Mouse (Mus musculus) heart, adult 2 months (tissue): Measurements from ENCODE around the gene Crybg3.

ENCODE experiments used
- CTCF ChIP-seq: fragments of 200-600 bp; IDR thresholded peaks from 2 replicates; pipeline ENCODE4 v1.8.1; 2022; ENCODE audit warnings: antibody characterized with exemption, mild to moderate bottlenecking, moderate library complexity
- EP300 ChIP-seq: fragments of 200-500 bp; IDR thresholded peaks from 2 replicates; pipeline ENCODE4 v1.6.1; 2011; ENCODE audit warnings: low read depth, low read length, control low read depth; ENCODE audit not compliant: insufficient read depth
- POLR2A ChIP-seq: fragments of 200-500 bp; IDR thresholded peaks from 2 replicates; pipeline ENCODE4 v1.6.1; 2011; ENCODE audit warnings: mild to moderate bottlenecking, low read depth, low read length, control low read depth; ENCODE audit not compliant: insufficient read depth

GRCm38 (mm10) chr16:59534349-59534748 is 66.4 kb downstream of the Crybg3 start:
- TF ChIP-seq POLR2A (no peak), CTCF (no peak), EP300 (no peak)
